Mouse (Mus musculus): ENCODE measurements around the gene Sec31a.
"Not testable (repeated sequence)": the region's sequence is repeated elsewhere in the genome, so short reads cannot be mapped to it uniquely, and the experiment has no call there.

Gene Sec31a

GRCm38 (mm10) chr5:100415761-100416590 lies at the start of gene Sec31a:
TSS of gene Sec31a (minus strand) at chr5:100416234.
- in situ Hi-C loops (cut with MboI; ENCODE audit: unreplicated experiment in 2 of 2): loop anchor here in 1 of 2 experiments (5.0 to 25.0 kb wide), 2 partner anchors 101 to 396 kb away; partner anchors contain the start of genes Abraxas1 and Cops4

GRCm38 (mm10) chr5:100462374-100462773 lies 46.3 kb upstream of the Sec31a start:
- in situ Hi-C loops (cut with MboI; ENCODE audit: unreplicated experiment in 2 of 2): loop anchor here in 1 of 2 experiments (10.0 kb wide), 1 partner anchor 1258 kb away; no protein-coding TSS in a partner anchor

GRCm38 (mm10) chr5:100461526-100461925 lies 45.5 kb upstream of the Sec31a start:
- in situ Hi-C loops (cut with MboI; ENCODE audit: unreplicated experiment in 2 of 2): loop anchor here in 1 of 2 experiments (10.0 kb wide), 1 partner anchor 1257 kb away; no protein-coding TSS in a partner anchor

- in situ Hi-C loops (cut with MboI; ENCODE audit: unreplicated experiment in 2 of 2): no loop called here
Measured at GRCm38 (mm10) chr5:100459468-100459867, 43.4 kb upstream of the Sec31a start.

- in situ Hi-C loops (cut with MboI; ENCODE audit: unreplicated experiment in 2 of 2): no loop called here
Measured at GRCm38 (mm10) chr5:100451871-100452270, 35.8 kb upstream of the Sec31a start.

GRCm38 (mm10) chr5:100438796-100439195 lies 22.8 kb upstream of the Sec31a start:
- in situ Hi-C loops (cut with MboI; ENCODE audit: unreplicated experiment in 2 of 2): loop anchor here in 1 of 2 experiments (10.0 kb wide), 1 partner anchor 76 kb away; the partner anchor contains the start of gene Cops4

GRCm38 (mm10) chr5:100437917-100438316 lies 21.9 kb upstream of the Sec31a start:
- in situ Hi-C loops (cut with MboI; ENCODE audit: unreplicated experiment in 2 of 2): loop anchor here in 1 of 2 experiments (10.0 kb wide), 1 partner anchor 77 kb away; the partner anchor contains the start of gene Cops4

GRCm38 (mm10) chr5:100437086-100437485 lies 21.1 kb upstream of the Sec31a start:
- in situ Hi-C loops (cut with MboI; ENCODE audit: unreplicated experiment in 2 of 2): loop anchor here in 1 of 2 experiments (10.0 kb wide), 1 partner anchor 78 kb away; the partner anchor contains the start of gene Cops4

- in situ Hi-C loops (cut with MboI; ENCODE audit: unreplicated experiment in 2 of 2): loop anchor here in 1 of 2 experiments (10.0 kb wide), 1 partner anchor 84 kb away; the partner anchor contains the start of gene Cops4
Measured at GRCm38 (mm10) chr5:100430966-100431365, 14.9 kb upstream of the Sec31a start.

- in situ Hi-C loops (cut with MboI; ENCODE audit: unreplicated experiment in 2 of 2): loop anchor here in 1 of 2 experiments (10.0 kb wide), 1 partner anchor 85 kb away; the partner anchor contains the start of gene Cops4
Measured at GRCm38 (mm10) chr5:100430076-100430390, 14.0 kb upstream of the Sec31a start.

GRCm38 (mm10) chr5:100429344-100430075 lies 13.5 kb upstream of the Sec31a start:
- in situ Hi-C loops (cut with MboI; ENCODE audit: unreplicated experiment in 2 of 2): loop anchor here in 1 of 2 experiments (10.0 kb wide), 1 partner anchor 85 kb away; the partner anchor contains the start of gene Cops4

GRCm38 (mm10) chr5:100428734-100429343 lies 12.8 kb upstream of the Sec31a start:
- in situ Hi-C loops (cut with MboI; ENCODE audit: unreplicated experiment in 2 of 2): no loop called here

GRCm38 (mm10) chr5:100428031-100428733 lies 12.1 kb upstream of the Sec31a start:
- in situ Hi-C loops (cut with MboI; ENCODE audit: unreplicated experiment in 2 of 2): no loop called here

GRCm38 (mm10) chr5:100427276-100427675 lies 11.2 kb upstream of the Sec31a start:
- in situ Hi-C loops (cut with MboI; ENCODE audit: unreplicated experiment in 2 of 2): no loop called here

- in situ Hi-C loops (cut with MboI; ENCODE audit: unreplicated experiment in 2 of 2): not testable (repeated sequence)
Measured at GRCm38 (mm10) chr5:100425823-100426222, 9.8 kb upstream of the Sec31a start.

GRCm38 (mm10) chr5:100424252-100424651 lies 8.2 kb upstream of the Sec31a start:
- in situ Hi-C loops (cut with MboI; ENCODE audit: unreplicated experiment in 2 of 2): loop anchor here in 1 of 2 experiments (25.0 kb wide), 1 partner anchor 388 kb away; the partner anchor contains the start of gene Abraxas1

GRCm38 (mm10) chr5:100423626-100424025 lies 7.6 kb upstream of the Sec31a start:
- in situ Hi-C loops (cut with MboI; ENCODE audit: unreplicated experiment in 2 of 2): loop anchor here in 1 of 2 experiments (25.0 kb wide), 1 partner anchor 389 kb away; the partner anchor contains the start of gene Abraxas1

GRCm38 (mm10) chr5:100418861-100419260 lies 2.8 kb upstream of the Sec31a start:
- in situ Hi-C loops (cut with MboI; ENCODE audit: unreplicated experiment in 2 of 2): loop anchor here in 1 of 2 experiments (5.0 to 25.0 kb wide), 2 partner anchors 98 to 393 kb away; partner anchors contain the start of genes Abraxas1 and Cops4

- in situ Hi-C loops (cut with MboI; ENCODE audit: unreplicated experiment in 2 of 2): loop anchor here in 1 of 2 experiments (5.0 to 25.0 kb wide), 2 partner anchors 99 to 394 kb away; partner anchors contain the start of genes Abraxas1 and Cops4
Measured at GRCm38 (mm10) chr5:100418077-100418476, 2.0 kb upstream of the Sec31a start.

Measured in v-Abl transformed pro-B cells (cell line).